Mouse (Mus musculus) retina, postnatal 1 day (tissue): ENCODE data around the gene Stpg4.
A peak's percentile ranks its signal among the peaks of the same experiment; 100 is the strongest.

Source experiments
- DNase-seq: peaks from one replicate; pipeline ENCODE4 v3.0.0-alpha.2; 2012

Gene Stpg4

GRCm38 (mm10) chr17:87377536-87377935, 50.0 kb downstream of the Stpg4 start:
- DNase-seq = peak; percentile 77

DNA sequence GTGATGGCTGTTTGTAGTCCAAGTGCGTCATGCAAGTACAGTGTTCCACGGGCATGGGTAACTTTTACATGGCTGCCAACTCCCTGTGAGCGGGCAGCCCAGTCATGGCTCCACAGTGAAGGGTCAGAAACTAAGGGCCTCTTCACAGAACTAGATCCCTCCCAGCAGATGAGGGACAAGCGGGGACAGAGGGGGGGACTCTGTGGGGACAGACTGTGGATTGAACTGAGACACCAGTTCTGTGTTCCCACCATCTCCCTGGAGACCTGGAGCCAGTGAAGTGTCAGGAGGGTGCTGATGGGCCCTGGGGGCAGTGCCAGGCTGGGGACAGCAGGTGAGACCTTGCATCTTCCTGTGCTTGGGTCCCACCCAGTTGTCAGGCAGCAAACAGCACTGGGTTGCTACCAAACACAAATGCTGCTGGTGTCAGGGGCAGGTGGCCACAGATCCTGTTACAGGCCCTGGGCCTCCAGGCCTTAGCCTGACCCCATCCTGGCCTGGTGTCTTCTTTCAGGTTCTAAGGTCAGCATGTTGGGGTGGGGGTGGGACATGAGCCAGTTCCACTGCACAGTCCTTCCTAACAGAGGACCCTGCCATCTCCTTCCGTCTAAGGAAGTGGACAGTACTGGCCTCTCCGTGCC, 50.6 kb downstream of the Stpg4 start:
- no peak for DNase-seq

- DNase-seq = no peak
These were observed 51.5 kb downstream of the Stpg4 start for GRCm38 (mm10) chr17:87375941-87376511.

- DNase-seq = no peak
These were observed 54.2 kb downstream of the Stpg4 start for GRCm38 (mm10) chr17:87373327-87373726.

DNA sequence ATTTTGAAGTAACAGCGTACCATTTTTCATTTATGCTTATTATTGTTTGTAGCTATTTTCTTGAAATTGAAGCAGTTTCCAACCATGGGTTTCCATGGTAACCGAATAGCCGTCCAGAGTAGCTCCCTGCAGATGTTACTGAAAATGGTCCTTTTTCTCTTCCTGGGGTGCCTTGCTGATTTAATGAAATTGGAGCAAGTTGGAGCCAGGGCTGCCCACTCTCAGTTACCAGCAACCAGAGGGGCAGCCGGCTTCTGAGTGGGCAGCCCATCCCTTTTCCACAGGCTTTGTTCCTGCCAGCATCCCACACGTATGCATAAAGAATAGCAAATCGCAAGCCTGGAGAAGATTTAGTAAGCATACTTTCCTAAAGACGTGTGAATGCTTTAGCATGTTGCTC, 55.4 kb downstream of the Stpg4 start:
- no peak for DNase-seq

DNA sequence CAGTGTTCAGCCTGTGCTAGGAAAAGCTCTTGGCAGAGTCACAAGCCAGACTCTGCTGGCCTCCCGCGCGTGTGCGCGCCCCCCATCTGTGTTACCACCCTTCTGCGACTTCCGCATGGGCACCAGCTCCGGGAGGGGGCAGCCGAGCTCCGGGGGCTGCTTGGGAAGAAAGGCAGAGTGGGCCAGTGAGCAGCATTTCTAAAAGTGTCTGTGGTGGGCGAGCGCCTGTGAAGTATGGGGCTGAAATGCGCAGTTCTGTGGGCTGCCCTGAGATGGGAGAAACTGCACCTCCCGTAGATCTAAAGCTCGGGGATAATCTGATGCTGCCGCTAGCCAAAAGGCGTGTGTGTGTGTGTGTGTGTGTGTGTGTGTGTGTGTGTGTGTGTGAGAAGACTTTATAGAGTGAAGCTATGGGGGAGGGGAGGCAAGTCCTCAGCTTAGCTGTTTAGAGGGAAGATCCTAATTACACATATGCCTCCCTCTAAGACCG, 58.2 kb downstream of the Stpg4 start:
- peak; percentile 61 for DNase-seq

- DNase-seq = no peak
These were observed 59.1 kb downstream of the Stpg4 start for GRCm38 (mm10) chr17:87368481-87368880.

DNA sequence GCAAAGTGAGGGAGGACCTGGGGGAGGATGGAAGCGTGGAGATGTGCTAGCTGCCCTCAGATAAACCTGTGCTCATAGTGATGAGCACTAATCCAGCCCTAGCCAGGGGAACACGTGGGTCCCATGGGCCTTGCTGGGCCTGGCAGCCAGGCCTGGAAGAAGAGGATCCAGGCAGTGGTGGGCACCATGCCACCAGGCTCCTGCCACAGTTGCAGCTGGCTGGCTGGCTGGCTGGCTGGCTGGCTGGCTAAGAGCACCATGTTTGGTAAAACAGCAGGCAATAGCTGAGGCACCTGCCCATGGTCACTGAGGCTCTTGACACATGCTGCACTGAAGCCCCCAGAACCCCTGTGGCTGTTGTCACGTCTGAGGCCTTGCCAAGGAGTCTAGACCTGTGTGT, 59.9 kb downstream of the Stpg4 start:
- no peak for DNase-seq

DNA sequence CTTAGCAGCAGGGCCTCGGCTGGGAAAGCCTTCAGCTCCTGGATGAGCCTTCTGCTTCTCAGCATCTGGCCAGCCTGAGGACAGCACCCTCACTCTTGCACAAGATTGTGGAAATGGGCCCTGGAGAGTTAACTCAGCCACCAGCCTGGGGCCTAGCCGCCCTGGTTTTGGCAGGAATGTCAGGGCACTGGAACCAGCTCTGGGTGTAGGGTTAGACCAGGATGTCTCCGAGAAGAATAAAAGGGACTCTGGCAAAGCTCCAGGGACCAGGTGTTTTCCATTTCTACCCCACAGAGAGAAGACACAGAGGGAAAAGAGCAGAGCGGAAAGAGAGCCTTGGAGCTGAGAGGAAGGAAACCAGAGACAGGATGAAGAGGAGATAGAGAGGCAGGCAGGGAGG, 60.3 kb downstream of the Stpg4 start:
- no peak for DNase-seq

DNA sequence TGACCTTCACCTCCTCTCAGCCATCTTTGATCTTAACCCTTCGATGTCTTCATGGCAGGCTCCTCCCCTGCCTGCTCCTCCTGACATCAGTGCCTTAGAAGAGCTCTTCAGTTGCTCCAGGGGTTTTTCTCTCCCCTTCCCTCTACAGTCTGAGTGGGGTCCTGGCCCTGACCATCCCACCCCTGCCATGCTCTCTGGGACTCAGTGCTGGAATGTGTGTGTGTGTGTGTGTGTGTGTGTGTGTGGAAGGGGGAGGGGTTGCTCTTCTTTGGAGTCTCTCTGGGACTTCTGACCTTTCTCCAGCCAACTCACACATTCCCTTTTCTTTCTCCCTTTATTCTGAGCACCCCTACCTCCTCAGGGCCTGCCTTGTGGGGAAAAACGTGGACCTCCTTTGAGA, 61.0 kb downstream of the Stpg4 start:
- DNase-seq = no peak

GRCm38 (mm10) chr17:87365268-87365667, 62.3 kb downstream of the Stpg4 start:
- no peak for DNase-seq

GRCm38 (mm10) chr17:87364108-87364507, 63.4 kb downstream of the Stpg4 start:
- DNase-seq = no peak

GRCm38 (mm10) chr17:87361132-87361531, 66.4 kb downstream of the Stpg4 start:
- DNase-seq = peak; percentile 60

- no peak for DNase-seq
These were observed 70.0 kb downstream of the Stpg4 start for GRCm38 (mm10) chr17:87357506-87357905.

GRCm38 (mm10) chr17:87356261-87356660, 71.3 kb downstream of the Stpg4 start:
- no peak for DNase-seq

DNA sequence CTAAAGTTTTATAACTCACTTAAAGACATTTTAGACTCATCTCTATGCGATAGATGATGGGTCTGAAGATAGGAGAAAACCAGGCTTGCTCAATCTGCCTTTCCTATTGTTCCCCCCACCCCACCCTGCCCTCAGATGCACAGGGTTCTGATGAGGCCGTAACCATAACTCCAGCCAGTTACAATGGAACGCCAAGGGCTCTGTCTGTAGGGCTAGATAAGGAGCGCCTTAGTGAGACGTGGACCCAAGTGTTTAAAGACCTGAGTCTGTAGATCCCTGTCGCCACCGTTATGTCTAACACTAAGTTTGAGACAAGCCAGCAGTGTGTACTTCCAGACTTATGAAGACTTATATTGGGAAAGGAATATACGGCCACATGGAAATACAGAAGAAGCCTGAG, 72.1 kb downstream of the Stpg4 start:
- no peak for DNase-seq

DNA sequence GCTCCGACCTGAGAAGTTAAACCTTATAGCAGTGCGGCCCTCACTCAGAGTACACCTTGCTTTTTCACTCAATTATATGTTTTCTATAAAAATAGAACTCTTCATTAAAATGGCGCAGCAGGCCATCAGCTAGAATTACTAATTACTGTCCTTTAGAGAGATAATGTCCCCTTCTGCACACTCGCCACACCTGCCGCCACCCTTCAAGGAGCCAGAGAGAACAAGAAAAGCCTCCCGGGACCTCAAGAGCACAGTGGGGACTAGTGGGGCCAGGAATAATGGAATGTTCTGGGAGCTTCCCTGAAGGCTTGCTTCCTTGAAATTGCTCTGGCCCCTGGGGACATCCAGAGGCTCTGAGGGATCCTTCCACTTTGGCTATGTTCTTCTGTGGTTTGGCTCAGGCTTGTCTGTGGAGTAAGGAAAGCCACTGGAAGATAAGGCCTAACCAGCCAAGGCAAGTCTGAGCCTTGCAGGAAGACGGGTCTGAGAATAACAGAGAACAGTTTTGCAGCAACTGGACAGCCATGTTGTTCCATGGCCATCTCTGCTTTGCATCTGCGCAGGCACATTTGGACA, 73.7 kb downstream of the Stpg4 start:
- no peak for DNase-seq

DNA sequence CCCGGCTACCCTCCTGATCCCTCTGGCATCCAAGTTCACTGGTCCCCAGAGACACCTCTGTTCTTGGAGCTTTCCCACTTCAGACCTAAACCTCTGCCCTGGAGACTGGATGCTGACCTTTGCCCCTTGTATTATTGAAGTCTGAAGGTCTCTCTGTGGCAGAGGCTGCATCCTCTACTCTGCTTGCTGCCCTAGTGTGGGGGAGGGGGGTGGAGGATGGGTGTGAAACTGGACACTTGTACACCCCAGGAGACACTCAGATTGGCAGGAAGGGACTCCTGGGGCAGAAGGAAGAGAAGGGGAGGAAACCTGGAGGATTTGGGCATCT, 74.7 kb downstream of the Stpg4 start:
- no peak for DNase-seq

DNA sequence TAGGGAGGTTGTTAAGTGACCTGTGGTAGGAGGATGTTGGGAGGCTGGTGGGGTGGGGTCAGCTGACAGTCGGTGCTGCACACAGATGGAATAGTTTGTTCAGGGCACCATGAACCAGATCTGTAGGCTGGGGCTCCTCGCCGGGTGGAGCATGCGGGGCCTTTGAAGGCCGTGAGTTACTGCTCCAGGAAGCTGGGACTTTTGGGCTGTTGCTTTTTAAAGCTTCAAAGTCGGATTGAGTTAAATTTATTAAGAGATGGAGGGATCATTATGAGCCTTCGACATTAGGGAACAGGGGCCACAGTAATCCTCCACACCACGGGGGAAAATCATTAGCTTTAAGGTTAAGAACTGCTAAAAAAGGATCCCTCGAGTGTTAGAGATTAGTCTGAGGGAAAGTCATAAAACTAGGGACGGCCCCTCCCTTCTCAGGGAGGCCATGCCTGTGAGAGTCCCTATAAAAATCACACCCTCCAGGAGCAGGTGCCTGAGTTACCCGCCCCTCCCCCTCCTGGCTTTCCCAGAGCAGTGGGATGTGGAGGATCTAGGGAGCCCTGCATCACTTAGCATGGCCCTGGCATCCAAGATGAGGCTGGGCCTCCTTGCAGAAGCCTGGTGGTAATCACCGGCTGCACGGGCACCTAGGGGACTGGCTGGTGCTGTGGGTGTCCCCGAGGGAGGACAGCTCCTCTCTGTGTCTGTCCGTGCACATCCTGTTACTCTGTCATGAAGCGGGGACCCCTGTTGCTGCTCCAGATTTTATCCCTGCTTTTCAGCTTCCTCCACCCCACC, 75.2 kb downstream of the Stpg4 start:
- no peak for DNase-seq

GRCm38 (mm10) chr17:87351241-87352105, 76.1 kb downstream of the Stpg4 start:
- no peak for DNase-seq

GRCm38 (mm10) chr17:87350471-87351240, 76.9 kb downstream of the Stpg4 start:
- no peak for DNase-seq

- DNase-seq = no peak
These were observed 78.0 kb downstream of the Stpg4 start for GRCm38 (mm10) chr17:87349575-87349974.
